Mouse (Mus musculus) liver, postnatal 0 days (tissue): Measurements from ENCODE around the gene Efcab5.

Experiments
- CTCF ChIP-seq: sonication (generic); IDR thresholded peaks from 2 replicates; pipeline ENCODE4 v1.5.1; 2016; ENCODE audit warnings: antibody characterized with exemption, low read depth
- EP300 ChIP-seq: IDR thresholded peaks from 2 replicates; pipeline ENCODE4 v1.6.1; 2016; ENCODE audit warnings: antibody characterized with exemption, low read depth, mild to moderate bottlenecking

GRCm38 (mm10) chr11:77215951-77216760 is 27.4 kb upstream of the Efcab5 start, which contains the start of gene Ssh2:
- TF ChIP-seq CTCF, result no peak
- no peak for TF ChIP-seq EP300
